Mouse (Mus musculus): ENCODE results near the gene Ceacam14. TPM values are rescaled to one million over a fixed set of nuclear protein-coding genes. Genes with fewer than 3 reads are reported as not detected.

Ceacam14 gene
- not detected in 2 replicates for total RNA-seq (2015; ENCODE audit: low replicate concordance)
- total RNA-seq (2017; ENCODE audit: low replicate concordance): not detected in 2 replicates

DNA sequence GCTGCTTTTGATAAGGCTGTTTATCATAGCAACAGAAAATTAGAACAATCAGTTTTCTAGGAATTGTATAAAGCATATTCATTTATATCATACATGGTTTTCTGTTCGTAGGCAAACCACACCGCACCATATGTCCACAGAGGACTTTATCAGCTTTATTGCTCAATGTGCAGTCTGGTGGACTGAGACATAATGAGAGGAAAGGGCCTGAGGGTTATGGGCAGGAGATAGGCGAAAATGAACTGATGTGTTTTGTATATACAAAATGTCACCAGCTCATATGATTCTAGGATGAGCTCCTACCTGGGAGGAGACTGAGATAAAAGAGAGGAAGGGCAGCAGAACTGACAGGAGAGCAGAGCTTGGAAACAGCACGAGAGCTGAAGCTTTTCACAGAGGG, at the start of gene Ceacam14:
Ceacam14 (plus strand) TSS at position 301 of the 400 bp plus-strand sequence.
- ATAC-seq (replicated peaks; ENCODE audit: low FRiP score, poor library complexity, severe bottlenecking): no peak

Other genes with a start within 250 kb of the Ceacam14 start
- not detected in 2 replicates for gene Ceacam5, start 99.4 kb upstream of the Ceacam14 start, total RNA-seq (2015; ENCODE audit: low replicate concordance)
- gene Ceacam5, start 99.4 kb upstream of the Ceacam14 start, total RNA-seq (2017; ENCODE audit: low replicate concordance): not detected in 2 replicates
- gene Gm5155, start 59.1 kb downstream of the Ceacam14 start, total RNA-seq (2015; ENCODE audit: low replicate concordance): not detected in 2 replicates
- gene Gm5155, start 59.1 kb downstream of the Ceacam14 start, total RNA-seq (2017; ENCODE audit: low replicate concordance): not detected in 2 replicates
- not detected in 2 replicates for gene Ceacam11, start 159.5 kb downstream of the Ceacam14 start, total RNA-seq (2015; ENCODE audit: low replicate concordance)
- gene Ceacam11, start 159.5 kb downstream of the Ceacam14 start, total RNA-seq (2017; ENCODE audit: low replicate concordance): not detected in 2 replicates
- gene Ceacam13, start 197.3 kb downstream of the Ceacam14 start, total RNA-seq (2015; ENCODE audit: low replicate concordance): not detected in 2 replicates
- gene Ceacam13, start 197.3 kb downstream of the Ceacam14 start, total RNA-seq (2017; ENCODE audit: low replicate concordance): not detected in 2 replicates

Data from erythroblast, adult 5-6 weeks (primary cell).